10 mouse cellular contexts compared by ENCODE assay signal in genomic region chr12:108272143-108272635, GRCm38 (mm10). TPM values are rescaled to one million over a fixed set of nuclear protein-coding genes. Genes with fewer than 3 reads are reported as not detected.
DNase-seq lines count a peak whose midpoint lies in the region; ATAC-seq and TF ChIP-seq lines count a peak whose summit lies in the region.
"Had no signal": no experiment of that assay in that cellular context is flagged by ENCODE, and none has a peak within 500 bp of the region (broad histone marks: within the 10 kb centered on the region; RNA-seq: fewer than 3 reads in every experiment).

No protein-coding gene starts in this region.

- 0 out of 2 replicates have a peak overlapping the region, but pooled peaks have one; percentile 14 for H3K4me3 ChIP-seq in heart, adult 2 months
- H3K4me3 ChIP-seq in liver, embryonic 13.5 days (replicated peaks): 0 out of 2 replicates have a peak overlapping the region, but pooled peaks have one; percentile 67
- H3K4me3 ChIP-seq in stomach, postnatal 0 days (ENCODE audit: low read depth, low read length): no peak overlapping the region
- H3K4me3 ChIP-seq: myocyte had no signal

- 35% methylated on average over 7 of the region's 7 CpGs for WGBS in heart, adult 2 months
- 52% methylated on average over 7 of the region's 7 CpGs for WGBS in liver, embryonic 13.5 days (ENCODE audit: insufficient replicate concordance)
- WGBS in stomach, postnatal 0 days: 51% methylated on average over 7 of the region's 7 CpGs

- TF ChIP-seq POLR2A in heart, adult 2 months (IDR thresholded peaks at IDR 0.05; ENCODE audit: insufficient read depth, low read depth, low read length): no peak

- H3K36me3 ChIP-seq in heart, adult 2 months (ENCODE audit: control insufficient read depth, insufficient read depth, low read length): peaks cover 2% of the 10 kb centered on the region
- H3K36me3 ChIP-seq in liver, embryonic 13.5 days: no peaks in the 10 kb centered on the region
- no peaks in the 10 kb centered on the region for H3K36me3 ChIP-seq in stomach, postnatal 0 days (ENCODE audit: control insufficient read depth, insufficient read depth, low read length)

- intact Hi-C loops in heart, adult 2 months (cut with DNase I): loop anchor here (2.0 kb wide), 1 partner anchor 37 kb away; no protein-coding TSS in a partner anchor
- intact Hi-C loops in heart, postnatal 36 days (cut with DNase I): no loop called here

- H3K79me2 ChIP-seq in heart, adult 2 months (replicated peaks; ENCODE audit: control insufficient read depth, insufficient read depth, low read length): no peaks in the 10 kb centered on the region

- no peak for TF ChIP-seq CTCF in heart, adult 2 months (IDR thresholded peaks at IDR 0.05)
- no peak for TF ChIP-seq CTCF in stomach, postnatal 0 days (IDR thresholded peaks at IDR 0.05; ENCODE audit: low read depth)

- no peaks in the 10 kb centered on the region for H3K27me3 ChIP-seq in heart, adult 2 months (ENCODE audit: control insufficient read depth, insufficient read depth, low read length)
- peaks cover 58% of the 10 kb centered on the region for H3K27me3 ChIP-seq in liver, embryonic 13.5 days
- H3K27me3 ChIP-seq in stomach, postnatal 0 days (ENCODE audit: control insufficient read depth, insufficient read depth, low read length): no peaks in the 10 kb centered on the region

- TF ChIP-seq EP300 in heart, adult 2 months (IDR thresholded peaks at IDR 0.05; ENCODE audit: insufficient read depth, low read depth, low read length): no peak
- no peak for TF ChIP-seq EP300 in stomach, postnatal 0 days (optimal IDR thresholded peaks at IDR 0.05)

- no peak for DNase-seq in heart, adult 2 months
- DNase-seq in heart, postnatal 36 days: no peak
- peak; percentile 8 for DNase-seq in retina, postnatal 1 day
- DNase-seq in retina, embryonic 14.5 days (ENCODE audit: low spot score): no peak
- DNase-seq in liver, embryonic 13.5 days: no peak
- no peak for DNase-seq in stomach, postnatal 0 days (ENCODE audit: low spot score)
- no peak for DNase-seq in testis, postnatal 14 days (ENCODE audit: low spot score)
- no peak for DNase-seq in embryo, embryonic 10.5 days (ENCODE audit: low spot score)
- DNase-seq: thymus, adult 2 months had no signal

- no peaks in the 10 kb centered on the region for H3K9me3 ChIP-seq in liver, embryonic 13.5 days (replicated peaks)
- no peaks in the 10 kb centered on the region for H3K9me3 ChIP-seq in stomach, postnatal 0 days (ENCODE audit: control insufficient read depth, low read length)

- ATAC-seq in liver, embryonic 13.5 days (ENCODE audit: low read depth): no peak
- no peak for ATAC-seq in stomach, postnatal 0 days (ENCODE audit: low FRiP score, low TSS enrichment)

- no peak overlapping the region for H3K9ac ChIP-seq in heart, adult 2 months (ENCODE audit: low read depth, low read length)
- H3K9ac ChIP-seq in liver, embryonic 13.5 days: no peak overlapping the region
- H3K9ac ChIP-seq in stomach, postnatal 0 days (ENCODE audit: low read length): 0 out of 2 replicates have a peak overlapping the region, but pooled peaks have one; percentile 8

- peak overlapping the region; percentile 94 for H3K4me2 ChIP-seq in liver, embryonic 13.5 days
- peak overlapping the region; percentile 81 for H3K4me2 ChIP-seq in stomach, postnatal 0 days (replicated peaks; ENCODE audit: low read depth)

- H3K27ac ChIP-seq in heart, adult 2 months: peak overlapping the region; percentile 65
- peak overlapping the region; percentile 23; the same call in 1 of the 2 replicates for H3K27ac ChIP-seq in liver, embryonic 13.5 days
- H3K27ac ChIP-seq in stomach, postnatal 0 days (replicated peaks): no peak overlapping the region

- H3K4me1 ChIP-seq in heart, adult 2 months (ENCODE audit: control insufficient read depth, insufficient read depth, low read length): peaks cover 31% of the 10 kb centered on the region
- peaks cover 97% of the 10 kb centered on the region for H3K4me1 ChIP-seq in liver, embryonic 13.5 days (replicated peaks)
- H3K4me1 ChIP-seq in stomach, postnatal 0 days (replicated peaks; ENCODE audit: control insufficient read depth, insufficient read depth): peaks cover 10% of the 10 kb centered on the region

RNA-seq across cellular contexts. Expression of gene Ccdc85c, which starts 3.0 kb away (rescaled TPM):
- total RNA-seq in heart, adult 2 months (2021): 10 to 100 TPM; 39.2 to 43.9 TPM
- 27.1 and 29.3 TPM in 2 replicates for polyA plus RNA-seq in heart, adult 2 months (2012; rRNA removed)
- total RNA-seq in heart, postnatal 36 days (2021): 10 to 100 TPM; 33.6 to 38.9 TPM
- polyA plus RNA-seq in liver, embryonic 13.5 days (2015; fragmentation: Nextera tagmentation; extraction: Ambion mirVana): 2.3 and 2.6 TPM in 2 replicates
- 6.7 and 7.0 TPM in 2 replicates for polyA plus RNA-seq in stomach, postnatal 0 days (2015; fragmentation: Nextera tagmentation; extraction: Ambion mirVana)

RNA-seq across cellular contexts. Expression of gene Hhipl1, which starts 33.9 kb away (rescaled TPM):
- total RNA-seq in heart, adult 2 months (2021): 1 to 10 TPM; 1.2 to 1.5 TPM
- polyA plus RNA-seq in heart, adult 2 months (2012; rRNA removed): 1.6 and 1.8 TPM in 2 replicates
- total RNA-seq in heart, postnatal 36 days (2021): 1 to 10 TPM in 1 of 2 experiments, under 1 TPM in 1; 0.94 to 1.6 TPM
- polyA plus RNA-seq in liver, embryonic 13.5 days (2015; fragmentation: Nextera tagmentation; extraction: Ambion mirVana): not detected in 2 replicates
- polyA plus RNA-seq in stomach, postnatal 0 days (2015; fragmentation: Nextera tagmentation; extraction: Ambion mirVana): 0.23 and 0.24 TPM in 2 replicates
